Mouse (Mus musculus): ENCODE measurements around the gene Vac14. TPM values are rescaled to one million over a fixed set of nuclear protein-coding genes. Genes with fewer than 3 reads are reported as not detected.

The Vac14 gene
- polyA plus RNA-seq, 1 experiment from 2014 or later = 23.7 TPM

- Histone ChIP-seq H3K36me3 (no peaks in the 10 kb centered on the region), H3K27me3 (no peaks in the 10 kb centered on the region), H3K9me3 (no peaks in the 10 kb centered on the region), H3K27ac (no peak overlapping the region), H3K9ac (no peak overlapping the region), H3K4me2 (no peak overlapping the region), H3K4me3 (no peak overlapping the region), H3K4me1 (replicated peaks) (no peaks in the 10 kb centered on the region)
- peak; percentile 72 for ATAC-seq (ENCODE audit: low FRiP score)
- WGBS = 64% methylated on average over 10 of the region's 10 CpGs
These were observed 131.2 kb downstream of the Vac14 start for GRCm38 (mm10) chr8:110749500-110750170.

DNA sequence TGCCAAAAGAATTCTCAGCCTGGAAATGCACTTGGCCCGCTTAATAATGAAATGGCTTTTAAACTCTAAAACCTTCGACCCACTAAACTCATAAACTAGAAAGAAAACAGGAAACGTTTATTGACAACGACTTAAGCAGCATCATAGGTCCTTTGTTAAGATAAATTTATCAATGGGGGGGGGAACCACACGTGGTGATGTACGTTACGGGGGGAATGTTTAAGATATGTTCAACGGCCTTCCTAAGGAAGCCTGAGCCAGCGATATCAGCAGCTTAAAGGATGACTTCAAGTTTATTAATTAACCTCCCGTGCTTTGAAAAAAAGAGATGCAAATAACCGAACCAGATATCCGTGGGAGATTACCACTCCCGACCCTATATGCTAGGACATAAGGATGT is 131.9 kb downstream of the Vac14 start:
- H3K4me3 ChIP-seq = no peak overlapping the region
- no peak overlapping the region for H3K4me2 ChIP-seq
- no peaks in the 10 kb centered on the region for H3K27me3 ChIP-seq
- no peaks in the 10 kb centered on the region for H3K36me3 ChIP-seq
- H3K4me1 ChIP-seq (replicated peaks) = 0 out of 2 replicates have a peak, but pooled peaks cover 6% of the 10 kb centered on the region
- no peak for ATAC-seq (ENCODE audit: low FRiP score)
- no peak overlapping the region for H3K9ac ChIP-seq
- WGBS = 41% methylated on average over 13 of the region's 13 CpGs
- H3K9me3 ChIP-seq = no peaks in the 10 kb centered on the region
- H3K27ac ChIP-seq = no peak overlapping the region

DNA sequence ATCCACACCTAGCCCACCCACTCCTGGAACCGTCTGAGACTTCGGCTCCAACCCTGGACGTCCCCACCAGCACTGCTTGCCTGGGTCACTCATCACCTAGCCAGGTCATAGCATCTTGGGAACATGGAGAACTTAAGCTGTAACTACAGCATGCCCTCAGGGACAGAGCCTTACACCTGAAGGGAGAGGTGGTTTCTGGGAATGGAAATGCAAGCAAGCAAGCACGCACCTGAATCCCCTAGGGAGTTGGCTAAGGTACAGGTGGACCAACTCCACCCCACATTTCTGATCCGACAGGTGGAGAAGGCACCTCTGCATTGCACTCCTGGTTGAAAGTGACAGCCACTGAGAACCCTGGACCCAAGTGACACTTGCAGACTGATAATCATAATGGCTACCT is 133.1 kb downstream of the Vac14 start:
- Histone ChIP-seq H3K9me3 (no peaks in the 10 kb centered on the region), H3K9ac (no peak overlapping the region), H3K4me3 (no peak overlapping the region), H3K27me3 (no peaks in the 10 kb centered on the region), H3K27ac (no peak overlapping the region), H3K36me3 (no peaks in the 10 kb centered on the region), H3K4me1 (replicated peaks) (0 out of 2 replicates have a peak, but pooled peaks cover 7% of the 10 kb centered on the region), H3K4me2 (no peak overlapping the region)
- no peak for ATAC-seq (ENCODE audit: low FRiP score)
- WGBS = 86% methylated on average over 5 of the region's 5 CpGs

- Histone ChIP-seq H3K4me3 (no peak overlapping the region), H3K4me1 (replicated peaks) (0 out of 2 replicates have a peak, but pooled peaks cover 7% of the 10 kb centered on the region), H3K27me3 (no peaks in the 10 kb centered on the region), H3K27ac (no peak overlapping the region), H3K36me3 (no peaks in the 10 kb centered on the region), H3K9ac (0 out of 2 replicates have a peak overlapping the region, but pooled peaks have one; percentile 19), H3K9me3 (no peaks in the 10 kb centered on the region), H3K4me2 (no peak overlapping the region)
- ATAC-seq (ENCODE audit: low FRiP score) = no peak
- 57% methylated on average over 4 of the region's 4 CpGs for WGBS
These were observed 136.3 kb downstream of the Vac14 start for GRCm38 (mm10) chr8:110754713-110755112.

DNA sequence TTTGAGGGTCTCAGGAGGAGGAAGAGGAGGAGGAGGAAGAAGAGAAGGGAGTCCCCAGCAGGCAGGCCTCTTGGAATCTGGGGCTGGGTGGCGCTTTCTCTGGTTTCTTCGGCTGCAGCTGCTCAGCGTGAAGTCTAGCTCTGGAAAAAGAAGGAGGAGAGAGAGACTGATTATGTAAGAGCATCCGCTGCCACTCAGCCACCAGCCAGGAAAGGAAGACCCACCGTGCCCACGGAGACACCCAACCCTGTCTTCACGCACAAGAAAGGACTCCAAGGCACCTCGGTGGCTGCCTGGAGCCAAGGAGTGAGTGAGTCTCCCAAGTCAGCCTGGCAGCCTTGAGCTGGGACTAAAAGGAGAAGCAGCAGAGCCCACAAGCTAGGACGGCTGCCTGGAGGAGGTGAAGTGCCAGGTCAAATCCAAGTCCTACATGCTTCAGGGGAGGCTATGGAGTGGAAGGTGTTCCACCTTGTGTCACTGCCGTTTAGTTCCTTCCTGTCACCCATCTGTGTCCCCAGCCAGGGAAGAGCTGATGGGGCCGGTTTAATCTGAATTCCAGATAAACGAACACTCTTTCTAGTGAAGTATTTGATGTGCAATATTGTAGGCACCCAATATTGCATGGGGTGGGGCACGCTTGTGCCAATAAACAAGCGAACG is 137.3 kb downstream of the Vac14 start:
- no peak for ATAC-seq (ENCODE audit: low FRiP score)
- H3K27ac ChIP-seq = no peak overlapping the region
- 0 out of 2 replicates have a peak overlapping the region, but pooled peaks have one; percentile 46 for H3K9ac ChIP-seq
- WGBS = 57% methylated on average over 15 of the region's 15 CpGs
- no peaks in the 10 kb centered on the region for H3K27me3 ChIP-seq
- H3K4me3 ChIP-seq = no peak overlapping the region
- no peaks in the 10 kb centered on the region for H3K9me3 ChIP-seq
- H3K4me2 ChIP-seq = no peak overlapping the region
- no peaks in the 10 kb centered on the region for H3K36me3 ChIP-seq
- H3K4me1 ChIP-seq (replicated peaks) = 0 out of 2 replicates have a peak, but pooled peaks cover 7% of the 10 kb centered on the region

GRCm38 (mm10) chr8:110756196-110756595 is 137.8 kb downstream of the Vac14 start:
- H3K9me3 ChIP-seq = no peaks in the 10 kb centered on the region
- no peak overlapping the region for H3K27ac ChIP-seq
- WGBS = 80% methylated on average over 5 of the region's 5 CpGs
- H3K36me3 ChIP-seq = no peaks in the 10 kb centered on the region
- no peak overlapping the region for H3K4me3 ChIP-seq
- H3K4me2 ChIP-seq = no peak overlapping the region
- no peaks in the 10 kb centered on the region for H3K27me3 ChIP-seq
- 0 out of 2 replicates have a peak, but pooled peaks cover 7% of the 10 kb centered on the region for H3K4me1 ChIP-seq (replicated peaks)
- ATAC-seq (ENCODE audit: low FRiP score) = no peak
- H3K9ac ChIP-seq = no peak overlapping the region

- Histone ChIP-seq H3K27me3 (no peaks in the 10 kb centered on the region), H3K9me3 (no peaks in the 10 kb centered on the region), H3K4me3 (no peak overlapping the region), H3K4me1 (replicated peaks) (no peaks in the 10 kb centered on the region), H3K9ac (no peak overlapping the region), H3K27ac (no peak overlapping the region), H3K4me2 (no peak overlapping the region), H3K36me3 (no peaks in the 10 kb centered on the region)
- 75% methylated on average over 7 of the region's 7 CpGs for WGBS
- no peak for ATAC-seq (ENCODE audit: low FRiP score)
These were observed 142.0 kb downstream of the Vac14 start for GRCm38 (mm10) chr8:110760280-110760940.

DNA sequence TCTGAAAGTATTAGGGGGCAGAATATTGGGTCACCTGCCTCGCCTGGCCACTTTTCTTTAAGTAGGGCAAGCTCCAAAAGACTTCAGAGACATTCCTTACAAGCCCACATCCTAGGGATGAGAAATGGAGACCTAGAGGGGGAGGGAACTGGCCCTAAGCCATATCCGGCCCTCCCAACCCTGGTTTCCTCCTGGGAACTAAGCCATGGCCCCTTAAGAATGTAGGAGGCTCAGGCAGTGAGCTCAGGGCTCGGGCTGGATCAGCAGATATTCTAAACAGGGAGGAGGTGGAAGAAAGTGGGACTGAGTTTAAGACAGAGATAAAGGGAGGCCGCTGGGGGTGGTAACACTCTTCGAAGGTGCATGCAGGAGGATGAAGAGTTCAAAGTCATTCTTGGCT is 142.8 kb downstream of the Vac14 start:
- Histone ChIP-seq H3K27ac (no peak overlapping the region), H3K27me3 (no peaks in the 10 kb centered on the region), H3K36me3 (no peaks in the 10 kb centered on the region), H3K9ac (no peak overlapping the region), H3K4me1 (replicated peaks) (no peaks in the 10 kb centered on the region), H3K9me3 (no peaks in the 10 kb centered on the region), H3K4me2 (no peak overlapping the region), H3K4me3 (no peak overlapping the region)
- ATAC-seq (ENCODE audit: low FRiP score) = no peak
- 52% methylated on average over 5 of the region's 5 CpGs for WGBS

- ATAC-seq (ENCODE audit: low FRiP score) = no peak
- no peaks in the 10 kb centered on the region for H3K4me1 ChIP-seq (replicated peaks)
- 62% methylated on average over 6 of the region's 6 CpGs for WGBS
- H3K27me3 ChIP-seq = no peaks in the 10 kb centered on the region
- H3K36me3 ChIP-seq = no peaks in the 10 kb centered on the region
- H3K9ac ChIP-seq = no peak overlapping the region
- no peak overlapping the region for H3K27ac ChIP-seq
- H3K9me3 ChIP-seq = no peaks in the 10 kb centered on the region
- H3K4me3 ChIP-seq = no peak overlapping the region
- no peak overlapping the region for H3K4me2 ChIP-seq
These were observed 143.6 kb downstream of the Vac14 start for GRCm38 (mm10) chr8:110761988-110762387.

DNA sequence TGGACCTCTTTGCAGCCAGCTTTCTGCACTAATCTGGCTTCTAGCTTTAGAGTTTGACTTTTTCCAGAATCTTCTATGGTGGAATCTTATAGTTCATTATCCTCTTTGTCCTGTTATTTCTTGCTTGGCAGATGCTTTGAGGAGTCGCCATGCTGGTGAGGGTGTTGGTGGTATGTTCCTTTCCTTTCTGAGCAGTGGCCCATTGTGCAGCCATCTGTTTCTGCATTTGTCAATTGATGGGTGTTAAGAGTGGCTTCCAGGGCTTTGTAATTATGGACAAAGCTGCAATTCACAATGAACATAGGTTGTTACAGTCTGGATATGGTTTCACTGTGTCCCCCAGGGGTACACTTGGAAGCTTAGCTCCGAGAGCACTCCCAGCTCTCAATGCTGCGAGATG is 146.3 kb downstream of the Vac14 start:
- Histone ChIP-seq H3K4me2 (no peak overlapping the region), H3K27ac (no peak overlapping the region), H3K4me3 (no peak overlapping the region), H3K9me3 (no peaks in the 10 kb centered on the region), H3K36me3 (no peaks in the 10 kb centered on the region), H3K27me3 (no peaks in the 10 kb centered on the region), H3K9ac (no peak overlapping the region), H3K4me1 (replicated peaks) (no peaks in the 10 kb centered on the region)
- WGBS = 45% methylated on average over 3 of the region's 3 CpGs
- no peak for ATAC-seq (ENCODE audit: low FRiP score)

DNA sequence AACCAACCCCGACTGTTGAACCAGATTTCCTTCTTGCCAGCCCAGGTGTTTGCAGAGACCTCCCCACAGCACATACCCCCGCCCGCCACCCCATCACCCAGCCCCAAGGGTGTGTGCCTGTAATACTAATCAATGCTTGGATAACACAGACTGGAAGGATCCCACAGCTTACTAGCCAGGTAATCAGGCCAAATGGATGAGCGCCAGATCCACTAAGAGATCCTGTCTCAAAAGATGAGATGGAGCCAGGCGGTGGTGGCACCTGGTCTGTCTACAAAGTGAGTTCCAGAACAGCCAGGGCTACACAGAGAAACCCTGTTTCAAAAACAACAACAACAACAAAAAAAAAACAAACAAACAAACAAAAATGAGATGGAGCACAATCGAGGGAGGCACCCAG is 148.9 kb downstream of the Vac14 start:
- Histone ChIP-seq H3K4me1 (replicated peaks) (no peaks in the 10 kb centered on the region), H3K4me3 (no peak overlapping the region), H3K27me3 (no peaks in the 10 kb centered on the region), H3K27ac (no peak overlapping the region), H3K9me3 (no peaks in the 10 kb centered on the region), H3K36me3 (no peaks in the 10 kb centered on the region), H3K9ac (no peak overlapping the region), H3K4me2 (no peak overlapping the region)
- WGBS = 89% methylated on average over 6 of the region's 6 CpGs
- ATAC-seq (ENCODE audit: low FRiP score) = no peak
